Mouse (Mus musculus) lung, adult 2 months (tissue): ENCODE data around the gene Phf21a.

Experiments used
- CTCF ChIP-seq: fragments of 200-500 bp; IDR thresholded peaks from 2 replicates; pipeline ENCODE4 v1.5.1; 2011; ENCODE audit warnings: mild to moderate bottlenecking, low read length, control low read depth; ENCODE audit not compliant: insufficient read depth
- POLR2A ChIP-seq: fragments of 200-500 bp; IDR thresholded peaks from 2 replicates; pipeline ENCODE4 v1.6.1; 2011; ENCODE audit warnings: low read depth, mild to moderate bottlenecking, control low read depth, low read length, borderline replicate concordance; ENCODE audit errors: extremely low read depth

- TF ChIP-seq POLR2A (no peak), CTCF (no peak)
These were observed 7.2 kb upstream of the Phf21a start for GRCm38 (mm10) chr2:92085721-92086120.
